Mouse (Mus musculus): ENCODE data around the gene Exoc6b. TPM values are rescaled to one million over a fixed set of nuclear protein-coding genes. Genes with fewer than 3 reads are reported as not detected.
"Not testable (repeated sequence)": the region's sequence is repeated elsewhere in the genome, so short reads cannot be mapped to it uniquely, and the experiment has no call there.

Exoc6b gene
- polyA plus RNA-seq (2014; fragmentation: Nextera tagmentation; extraction: Ambion mirVana): 10.1 and 10.2 TPM in 2 replicates

- H3K27me3 ChIP-seq (replicated peaks; ENCODE audit: control insufficient read depth, insufficient read depth, low read length): no peaks in the 10 kb centered on the region
- no peaks in the 10 kb centered on the region for H3K36me3 ChIP-seq (ENCODE audit: control insufficient read depth, insufficient read depth, low read length)
- peak; percentile 94 for ATAC-seq (replicated peaks; ENCODE audit: low FRiP score)
Observed at GRCm38 (mm10) chr6:85069023-85069985, at the start of gene Exoc6b. Gene Exoc6b (minus strand): TSS chr6:85069513.

GRCm38 (mm10) chr6:85117545-85118511 is 48.5 kb upstream of the Exoc6b start:
- not testable (repeated sequence) for DNase-seq (ENCODE audit: low spot score); H3K27me3 ChIP-seq (replicated peaks; ENCODE audit: control insufficient read depth, insufficient read depth, low read length); H3K27ac ChIP-seq (ENCODE audit: low read depth, low read length); H3K4me2 ChIP-seq; H3K4me1 ChIP-seq (replicated peaks; ENCODE audit: control insufficient read depth, insufficient read depth, low read length); H3K36me3 ChIP-seq (ENCODE audit: control insufficient read depth, insufficient read depth, low read length); ATAC-seq (replicated peaks; ENCODE audit: low FRiP score); H3K9ac ChIP-seq (ENCODE audit: low read depth, low read length); H3K9me3 ChIP-seq (ENCODE audit: control insufficient read depth, low read length); H3K4me3 ChIP-seq (ENCODE audit: low read depth, low read length)
- 27% methylated on average over 9 of the region's 11 CpGs for WGBS

More at GRCm38 (mm10) chr6:85069023-85069985, at the start of gene Exoc6b:
- Histone ChIP-seq H3K4me2 (peak within 1 kb of the TSS; percentile 96), H3K4me3 (ENCODE audit: low read depth, low read length) (peak within 1 kb of the TSS; percentile 88), H3K9me3 (ENCODE audit: control insufficient read depth, low read length) (no peaks in the 10 kb centered on the region), H3K4me1 (replicated peaks; ENCODE audit: control insufficient read depth, insufficient read depth, low read length) (0 out of 2 replicates have a peak, but pooled peaks cover 5% of the 10 kb centered on the region), H3K27ac (ENCODE audit: low read depth, low read length) (0 out of 2 replicates have a peak within 1 kb of the TSS, but pooled peaks have one; percentile 15), H3K9ac (ENCODE audit: low read depth, low read length) (peak within 1 kb of the TSS; percentile 73)
- WGBS: under 1% methylated on average over 63 of the region's 63 CpGs
- peak; percentile 78 for DNase-seq (ENCODE audit: low spot score)

- H3K27ac ChIP-seq (ENCODE audit: low read depth, low read length): no peak overlapping the region
- H3K4me3 ChIP-seq (ENCODE audit: low read depth, low read length): no peak overlapping the region
- no peak overlapping the region for H3K9ac ChIP-seq (ENCODE audit: low read depth, low read length)
- no peak for ATAC-seq (replicated peaks; ENCODE audit: low FRiP score)
- no peak overlapping the region for H3K4me2 ChIP-seq
- H3K9me3 ChIP-seq (ENCODE audit: control insufficient read depth, low read length): no peaks in the 10 kb centered on the region
- no peaks in the 10 kb centered on the region for H3K27me3 ChIP-seq (replicated peaks; ENCODE audit: control insufficient read depth, insufficient read depth, low read length)
- WGBS: 77% methylated on average over 10 of the region's 10 CpGs
- DNase-seq (ENCODE audit: low spot score): no peak
- no peaks in the 10 kb centered on the region for H3K36me3 ChIP-seq (ENCODE audit: control insufficient read depth, insufficient read depth, low read length)
- no peaks in the 10 kb centered on the region for H3K4me1 ChIP-seq (replicated peaks; ENCODE audit: control insufficient read depth, insufficient read depth, low read length)
Observed at GRCm38 (mm10) chr6:85105033-85105615, 35.8 kb upstream of the Exoc6b start.

- DNase-seq (ENCODE audit: low spot score): no peak
- no peak for ATAC-seq (replicated peaks; ENCODE audit: low FRiP score)
- no peaks in the 10 kb centered on the region for H3K27me3 ChIP-seq (replicated peaks; ENCODE audit: control insufficient read depth, insufficient read depth, low read length)
- no peaks in the 10 kb centered on the region for H3K36me3 ChIP-seq (ENCODE audit: control insufficient read depth, insufficient read depth, low read length)
- no peak overlapping the region for H3K9ac ChIP-seq (ENCODE audit: low read depth, low read length)
- WGBS: 82% methylated on average over 3 of the region's 3 CpGs
- H3K4me1 ChIP-seq (replicated peaks; ENCODE audit: control insufficient read depth, insufficient read depth, low read length): no peaks in the 10 kb centered on the region
- no peak overlapping the region for H3K4me2 ChIP-seq
- no peak overlapping the region for H3K27ac ChIP-seq (ENCODE audit: low read depth, low read length)
- H3K9me3 ChIP-seq (ENCODE audit: control insufficient read depth, low read length): no peaks in the 10 kb centered on the region
- H3K4me3 ChIP-seq (ENCODE audit: low read depth, low read length): no peak overlapping the region
Observed at GRCm38 (mm10) chr6:85103321-85103720, 34.0 kb upstream of the Exoc6b start.

GRCm38 (mm10) chr6:85096441-85096840 is 27.1 kb upstream of the Exoc6b start:
- no peak for DNase-seq (ENCODE audit: low spot score)
- Histone ChIP-seq H3K4me2 (no peak overlapping the region), H3K4me3 (ENCODE audit: low read depth, low read length) (no peak overlapping the region), H3K4me1 (replicated peaks; ENCODE audit: control insufficient read depth, insufficient read depth, low read length) (no peaks in the 10 kb centered on the region), H3K27ac (ENCODE audit: low read depth, low read length) (no peak overlapping the region), H3K36me3 (ENCODE audit: control insufficient read depth, insufficient read depth, low read length) (no peaks in the 10 kb centered on the region), H3K27me3 (replicated peaks; ENCODE audit: control insufficient read depth, insufficient read depth, low read length) (no peaks in the 10 kb centered on the region), H3K9ac (ENCODE audit: low read depth, low read length) (no peak overlapping the region), H3K9me3 (ENCODE audit: control insufficient read depth, low read length) (no peaks in the 10 kb centered on the region)
- 69% methylated on average over 2 of the region's 2 CpGs for WGBS
- no peak for ATAC-seq (replicated peaks; ENCODE audit: low FRiP score)

GRCm38 (mm10) chr6:85087425-85087824 is 18.1 kb upstream of the Exoc6b start:
- Histone ChIP-seq H3K27ac (ENCODE audit: low read depth, low read length) (no peak overlapping the region), H3K9ac (ENCODE audit: low read depth, low read length) (no peak overlapping the region), H3K4me1 (replicated peaks; ENCODE audit: control insufficient read depth, insufficient read depth, low read length) (no peaks in the 10 kb centered on the region), H3K36me3 (ENCODE audit: control insufficient read depth, insufficient read depth, low read length) (no peaks in the 10 kb centered on the region), H3K27me3 (replicated peaks; ENCODE audit: control insufficient read depth, insufficient read depth, low read length) (no peaks in the 10 kb centered on the region), H3K4me3 (ENCODE audit: low read depth, low read length) (no peak overlapping the region), H3K9me3 (ENCODE audit: control insufficient read depth, low read length) (no peaks in the 10 kb centered on the region), H3K4me2 (no peak overlapping the region)
- no peak for ATAC-seq (replicated peaks; ENCODE audit: low FRiP score)
- DNase-seq (ENCODE audit: low spot score): no peak
- WGBS: 79% methylated on average over 4 of the region's 4 CpGs

GRCm38 (mm10) chr6:85086645-85087044 is 17.3 kb upstream of the Exoc6b start:
- Histone ChIP-seq H3K9ac (ENCODE audit: low read depth, low read length) (no peak overlapping the region), H3K4me2 (no peak overlapping the region), H3K27me3 (replicated peaks; ENCODE audit: control insufficient read depth, insufficient read depth, low read length) (no peaks in the 10 kb centered on the region), H3K36me3 (ENCODE audit: control insufficient read depth, insufficient read depth, low read length) (no peaks in the 10 kb centered on the region), H3K9me3 (ENCODE audit: control insufficient read depth, low read length) (no peaks in the 10 kb centered on the region), H3K4me1 (replicated peaks; ENCODE audit: control insufficient read depth, insufficient read depth, low read length) (no peaks in the 10 kb centered on the region), H3K4me3 (ENCODE audit: low read depth, low read length) (no peak overlapping the region), H3K27ac (ENCODE audit: low read depth, low read length) (no peak overlapping the region)
- 56% methylated on average over 3 of the region's 3 CpGs for WGBS
- DNase-seq (ENCODE audit: low spot score) (no peak), ATAC-seq (replicated peaks; ENCODE audit: low FRiP score) (no peak)

- not testable (repeated sequence) for H3K4me1 ChIP-seq (replicated peaks; ENCODE audit: control insufficient read depth, insufficient read depth, low read length); H3K4me3 ChIP-seq (ENCODE audit: low read depth, low read length); H3K4me2 ChIP-seq; H3K9me3 ChIP-seq (ENCODE audit: control insufficient read depth, low read length); ATAC-seq (replicated peaks; ENCODE audit: low FRiP score); H3K9ac ChIP-seq (ENCODE audit: low read depth, low read length); H3K27me3 ChIP-seq (replicated peaks; ENCODE audit: control insufficient read depth, insufficient read depth, low read length); H3K27ac ChIP-seq (ENCODE audit: low read depth, low read length); DNase-seq (ENCODE audit: low spot score); H3K36me3 ChIP-seq (ENCODE audit: control insufficient read depth, insufficient read depth, low read length)
- 79% methylated on average over 29 of the region's 29 CpGs for WGBS
Observed at GRCm38 (mm10) chr6:85076179-85076720, 6.9 kb upstream of the Exoc6b start.
